22 mouse cellular contexts compared by ENCODE assay signal in genomic region chr3:88448443-88448842, GRCm38 (mm10). TPM values are rescaled to one million over a fixed set of nuclear protein-coding genes. Genes with fewer than 3 reads are reported as not detected.
DNase-seq lines count a peak whose midpoint lies in the region; ATAC-seq and TF ChIP-seq lines count a peak whose summit lies in the region.
"Had no signal": no experiment of that assay in that cellular context is flagged by ENCODE, and none has a peak within 500 bp of the region (broad histone marks: within the 10 kb centered on the region; RNA-seq: fewer than 3 reads in every experiment).

No protein-coding gene starts in this region.

- no peak overlapping the region for H3K4me3 ChIP-seq in liver, adult 2 months (ENCODE audit: insufficient read depth, low read depth, low read length)
- no peak overlapping the region for H3K4me3 ChIP-seq in intestine, postnatal 0 days (ENCODE audit: low read depth, low read length)
- H3K4me3 ChIP-seq in stomach, embryonic 16.5 days (replicated peaks; ENCODE audit: low read length) = no peak overlapping the region
- H3K4me3 ChIP-seq: erythroblast, embryonic 14.5 days; forebrain, embryonic 12.5 days; heart, adult 2 months; heart, embryonic 15.5 days; hindbrain, embryonic 13.5 days had no signal

- no peak for TF ChIP-seq CTCF in liver, adult 2 months (IDR thresholded peaks at IDR 0.05; ENCODE audit: low read depth, low read length)
- TF ChIP-seq CTCF in intestine, postnatal 0 days (IDR thresholded peaks at IDR 0.05; ENCODE audit: low read depth) = no peak

- WGBS in liver, adult 2 months = 66% methylated on average over 8 of the region's 8 CpGs
- WGBS in intestine, postnatal 0 days = 30% methylated on average over 8 of the region's 8 CpGs
- 82% methylated on average over 8 of the region's 8 CpGs for WGBS in stomach, embryonic 16.5 days

- peaks cover 13% of the 10 kb centered on the region for H3K4me1 ChIP-seq in liver, adult 2 months (ENCODE audit: control insufficient read depth, insufficient read depth, low read length)
- H3K4me1 ChIP-seq in intestine, postnatal 0 days (replicated peaks; ENCODE audit: control insufficient read depth, insufficient read depth, low read length) = peaks cover 26% of the 10 kb centered on the region
- peaks cover 22% of the 10 kb centered on the region for H3K4me1 ChIP-seq in stomach, embryonic 16.5 days (ENCODE audit: control insufficient read depth, insufficient read depth, low read length)

- TF ChIP-seq POLR2A in liver, adult 2 months (IDR thresholded peaks at IDR 0.05; ENCODE audit: extremely low read depth, insufficient read depth, low read length) = no peak

- ATAC-seq in granulocyte monocyte progenitor cell, adult 5-6 weeks (replicated peaks; ENCODE audit: poor library complexity, severe bottlenecking) = peak; percentile 34
- ATAC-seq in intestine, postnatal 0 days = peak; percentile 79
- ATAC-seq in stomach, embryonic 16.5 days (ENCODE audit: insufficient read depth, low FRiP score) = no peak
- ATAC-seq: forebrain, embryonic 16.5 days had no signal

- H3K36me3 ChIP-seq in liver, adult 2 months (ENCODE audit: control insufficient read depth, insufficient read depth, low read length) = peaks cover 52% of the 10 kb centered on the region
- peaks cover 39% of the 10 kb centered on the region for H3K36me3 ChIP-seq in intestine, postnatal 0 days (ENCODE audit: control insufficient read depth, insufficient read depth)
- no peaks in the 10 kb centered on the region for H3K36me3 ChIP-seq in stomach, embryonic 16.5 days (ENCODE audit: control insufficient read depth, insufficient read depth, low read length)
- H3K36me3 ChIP-seq: embryonic facial prominence, embryonic 15.5 days; heart, embryonic 15.5 days had no signal

- peak; percentile 45 for DNase-seq in liver, adult 2 months (ENCODE audit: extremely low read depth, low read depth, low spot score)
- no peak for DNase-seq in liver
- DNase-seq in ovary, adult 18-20 months (ENCODE audit: low spot score) = no peak
- DNase-seq in layer of hippocampus, adult 18-20 months (ENCODE audit: low spot score in 2 of 2) = no peak
- DNase-seq: adrenal gland, postnatal 10 days; cerebellum, adult 11 months; cerebellum, adult 8-10 months; cerebellum, postnatal 14 days; embryo, embryonic 11 days; gastrocnemius, postnatal 25 days; heart, adult 2 months; heart, postnatal 14 days had no signal

- no peak overlapping the region for H3K9ac ChIP-seq in liver, adult 2 months (ENCODE audit: low read depth, low read length)
- no peak overlapping the region for H3K9ac ChIP-seq in intestine, postnatal 0 days (ENCODE audit: low read depth, low read length)
- H3K9ac ChIP-seq in stomach, embryonic 16.5 days (ENCODE audit: low read length) = no peak overlapping the region
- H3K9ac ChIP-seq: embryonic facial prominence, embryonic 15.5 days; heart, embryonic 15.5 days had no signal

- H3K27me3 ChIP-seq in liver, adult 2 months (ENCODE audit: control insufficient read depth, insufficient read depth, low read length) = no peaks in the 10 kb centered on the region
- no peaks in the 10 kb centered on the region for H3K27me3 ChIP-seq in intestine, postnatal 0 days (replicated peaks; ENCODE audit: control insufficient read depth, insufficient read depth, low read length)
- H3K27me3 ChIP-seq in stomach, embryonic 16.5 days (ENCODE audit: control insufficient read depth, insufficient read depth, low read length) = no peaks in the 10 kb centered on the region
- H3K27me3 ChIP-seq: embryonic facial prominence, embryonic 15.5 days had no signal

- H3K4me2 ChIP-seq in intestine, postnatal 0 days (replicated peaks; ENCODE audit: low read depth) = peak overlapping the region; percentile 13; the same call in 1 of the 2 replicates
- no peak overlapping the region for H3K4me2 ChIP-seq in stomach, embryonic 16.5 days (ENCODE audit: low read depth, low read length)
- H3K4me2 ChIP-seq: embryonic facial prominence, embryonic 15.5 days; heart, embryonic 11.5 days; heart, embryonic 15.5 days had no signal

- no peaks in the 10 kb centered on the region for H3K9me3 ChIP-seq in intestine, postnatal 0 days (ENCODE audit: control insufficient read depth)
- H3K9me3 ChIP-seq in stomach, embryonic 16.5 days (replicated peaks; ENCODE audit: control insufficient read depth, low read length) = no peaks in the 10 kb centered on the region
- H3K9me3 ChIP-seq: embryonic facial prominence, embryonic 15.5 days; forebrain, embryonic 12.5 days; heart, embryonic 15.5 days; hindbrain, embryonic 13.5 days had no signal

- no peaks in the 10 kb centered on the region; the same call in 1 of the 2 replicates for H3K79me2 ChIP-seq in liver, adult 2 months (ENCODE audit: control insufficient read depth, insufficient read depth, low read length)

- H3K27ac ChIP-seq in liver, adult 2 months (replicated peaks; ENCODE audit: insufficient read depth, low read depth, low read length) = no peak overlapping the region
- peak overlapping the region; percentile 92 for H3K27ac ChIP-seq in intestine, postnatal 0 days (ENCODE audit: low read depth, low read length)
- H3K27ac ChIP-seq in stomach, embryonic 16.5 days (ENCODE audit: low read length) = peak overlapping the region; percentile 15; the same call in 1 of the 2 replicates
- H3K27ac ChIP-seq: embryonic facial prominence, embryonic 15.5 days; forebrain, embryonic 12.5 days; heart, adult 2 months; heart, embryonic 15.5 days; hindbrain, embryonic 13.5 days had no signal

RNA-seq across cellular contexts. Expression of gene Sema4a, which starts 12.5 kb away (rescaled TPM):
- total RNA-seq in liver, adult 2 months (2014; rRNA removed) = 23.4 and 37.9 TPM in 2 replicates
- polyA plus RNA-seq in liver, adult 2 months (2012; rRNA removed) = 109 and 117 TPM in 2 replicates
- 24.0 and 38.5 TPM in 2 replicates for total RNA-seq in granulocyte monocyte progenitor cell, adult 5-6 weeks (2014; fragmentation: Nextera tagmentation)
- total RNA-seq in granulocyte monocyte progenitor cell, adult 5-6 weeks (2017) = 25.1 and 35.7 TPM in 2 replicates
- polyA plus RNA-seq in intestine, postnatal 0 days (2015; fragmentation: Nextera tagmentation; extraction: Ambion mirVana) = 93.1 and 101 TPM in 2 replicates
- 33.1 and 38.4 TPM in 2 replicates for polyA plus RNA-seq in stomach, embryonic 16.5 days (2015; fragmentation: Nextera tagmentation; extraction: Ambion mirVana)
- total RNA-seq in layer of hippocampus, adult 18-20 months (2021) = 10 to 100 TPM; 40.4 to 41.5 TPM

RNA-seq across cellular contexts. Expression of gene Slc25a44, which starts 23.5 kb away (rescaled TPM):
- total RNA-seq in liver, adult 2 months (2014; rRNA removed) = 26.1 and 28.1 TPM in 2 replicates
- polyA plus RNA-seq in liver, adult 2 months (2012; rRNA removed) = 57.0 and 60.9 TPM in 2 replicates
- total RNA-seq in granulocyte monocyte progenitor cell, adult 5-6 weeks (2014; fragmentation: Nextera tagmentation) = 13.1 and 13.5 TPM in 2 replicates
- 11.6 and 13.8 TPM in 2 replicates for total RNA-seq in granulocyte monocyte progenitor cell, adult 5-6 weeks (2017)
- polyA plus RNA-seq in intestine, postnatal 0 days (2015; fragmentation: Nextera tagmentation; extraction: Ambion mirVana) = 30.4 and 31.7 TPM in 2 replicates
- polyA plus RNA-seq in stomach, embryonic 16.5 days (2015; fragmentation: Nextera tagmentation; extraction: Ambion mirVana) = 18.0 and 20.0 TPM in 2 replicates
- total RNA-seq in layer of hippocampus, adult 18-20 months (2021) = 10 to 100 TPM; 71.9 to 73.0 TPM

RNA-seq across cellular contexts. Expression of gene Pmf1, which starts 38.3 kb away (rescaled TPM):
- 12.9 and 16.5 TPM in 2 replicates for total RNA-seq in liver, adult 2 months (2014; rRNA removed)
- polyA plus RNA-seq in liver, adult 2 months (2012; rRNA removed) = 59.0 and 68.1 TPM in 2 replicates
- 115 and 122 TPM in 2 replicates for total RNA-seq in granulocyte monocyte progenitor cell, adult 5-6 weeks (2014; fragmentation: Nextera tagmentation)
- total RNA-seq in granulocyte monocyte progenitor cell, adult 5-6 weeks (2017) = 128 and 141 TPM in 2 replicates
- polyA plus RNA-seq in intestine, postnatal 0 days (2015; fragmentation: Nextera tagmentation; extraction: Ambion mirVana) = 61.2 and 62.5 TPM in 2 replicates
- 98.9 and 104 TPM in 2 replicates for polyA plus RNA-seq in stomach, embryonic 16.5 days (2015; fragmentation: Nextera tagmentation; extraction: Ambion mirVana)
- 1 to 10 TPM; 5.9 to 6.5 TPM for total RNA-seq in layer of hippocampus, adult 18-20 months (2021)
